Mouse (Mus musculus) heart, adult 2 months (tissue): ENCODE results near the gene Mfsd13b. TPM values are rescaled to one million over a fixed set of nuclear protein-coding genes. Genes with fewer than 3 reads are reported as not detected.

Experiments used
- DNase-seq, 2 experiments: peaks; one replicate each; pipeline ENCODE4 v3.0.0; 2021
- H3K27ac ChIP-seq: fragments of 200-600 bp; 2 replicates; pipeline ENCODE4 v1.8.1; 2022
- H3K27me3 ChIP-seq: fragments of 200-500 bp; 2 replicates; pipeline ENCODE4 v1.6.1; 2012; ENCODE audit warnings: mild to moderate bottlenecking, low read length, inconsistent platforms, mixed read lengths; ENCODE audit not compliant: control insufficient read depth, insufficient read depth
- H3K36me3 ChIP-seq: fragments of 200-500 bp; 2 replicates; pipeline ENCODE4 v1.6.1; 2012; ENCODE audit warnings: low read length, inconsistent platforms; ENCODE audit not compliant: control insufficient read depth, insufficient read depth
- H3K4me1 ChIP-seq: fragments of 200-500 bp; 2 replicates; pipeline ENCODE4 v1.6.1; 2011; ENCODE audit warnings: low read length; ENCODE audit not compliant: control insufficient read depth, insufficient read depth
- H3K4me3 ChIP-seq: fragments of 200-600 bp; 2 replicates; pipeline ENCODE4 v1.8.1; 2022
- H3K79me2 ChIP-seq: fragments of 200-500 bp; replicated peaks from 2 replicates; pipeline ENCODE4 v1.6.1; 2012; ENCODE audit warnings: mild to moderate bottlenecking, inconsistent platforms, low read length, moderate library complexity, mixed read lengths; ENCODE audit not compliant: control insufficient read depth, insufficient read depth
- H3K9ac ChIP-seq: fragments of 200-500 bp; 2 replicates; pipeline ENCODE4 v1.6.1; 2012; ENCODE audit warnings: low read depth, mild to moderate bottlenecking, control low read depth, inconsistent platforms, low read length, mixed read lengths
- CTCF ChIP-seq: fragments of 200-600 bp; IDR thresholded peaks from 2 replicates; pipeline ENCODE4 v1.8.1; 2022; ENCODE audit warnings: antibody characterized with exemption, mild to moderate bottlenecking, moderate library complexity
- EP300 ChIP-seq: fragments of 200-500 bp; IDR thresholded peaks from 2 replicates; pipeline ENCODE4 v1.6.1; 2011; ENCODE audit warnings: low read depth, low read length, control low read depth; ENCODE audit not compliant: insufficient read depth
- POLR2A ChIP-seq: fragments of 200-500 bp; IDR thresholded peaks from 2 replicates; pipeline ENCODE4 v1.6.1; 2011; ENCODE audit warnings: mild to moderate bottlenecking, low read depth, low read length, control low read depth; ENCODE audit not compliant: insufficient read depth
- WGBS: fragments of 180-500 bp; shearing (Covaris S2); methylation state at CpG from one replicate; pipeline ENCODE4 v1.1.7; 2018; 5-methylcytosine and 5-hydroxymethylcytosine counted together
- intact Hi-C: fragments of 180-260 bp; cut with DNase I; formaldehyde crosslinking; loops from one replicate; pipeline ENCODE4 v1.15.1; 2025
- long read RNA-seq: library from polyadenylated mRNA; stranded (forward); transcript quantifications from one replicate; pipeline ENCODE4 v2.0.0, GENCODE M21; 2021
- polyA plus RNA-seq: library from polyadenylated mRNA; depleted of rRNA; stranded (reverse); fragments of >200 nt; gene quantifications from 2 replicates; pipeline ENCODE4 v1.2.3, GENCODE M21; 2012; rRNA removed
- total RNA-seq, 2 experiments: library from RNA; stranded (reverse); gene quantifications; 2 replicates each; pipeline ENCODE4 v1.2.3; 2021

Mfsd13b gene
- total RNA-seq (not detected), polyA plus RNA-seq (0.47 TPM in 1 of 2 replicates, not detected in the other)
- long read RNA-seq: 0 reads

- H3K79me2 ChIP-seq: peaks cover 2% of the 10 kb centered on the region
- peak within 1 kb of the TSS; percentile 79 for H3K9ac ChIP-seq
- H3K27ac ChIP-seq: peak within 1 kb of the TSS; percentile 93
- peaks cover 5% of the 10 kb centered on the region for H3K4me1 ChIP-seq
- intact Hi-C loops: loop anchor here (2.0 to 5.0 kb wide), 3 partner anchors 52 to 145 kb away; partner anchors contain the start of genes Igsf6 and Mettl9
- under 1% methylated on average over 46 of the region's 46 CpGs for WGBS
- TF ChIP-seq EP300 (no peak), POLR2A (peak; percentile 97)
- H3K36me3 ChIP-seq: peaks cover 2% of the 10 kb centered on the region
- no peaks in the 10 kb centered on the region for H3K27me3 ChIP-seq
- H3K4me3 ChIP-seq: peak within 1 kb of the TSS; percentile 94
- peak; percentile 94 to 96 for DNase-seq
These were observed at the start of gene Mfsd13b, which contains the start of gene Cdr2 for GRCm38 (mm10) chr7:120982200-120982841. Gene Mfsd13b, plus strand, starts transcription at chr7:120982509. Gene Cdr2, minus strand, starts transcription at chr7:120982312.

GRCm38 (mm10) chr7:120933110-120933509 lies 49.2 kb upstream of the Mfsd13b start:
- H3K79me2 ChIP-seq: no peaks in the 10 kb centered on the region

GRCm38 (mm10) chr7:120933680-120934195 lies 48.6 kb upstream of the Mfsd13b start:
- Histone ChIP-seq H3K27me3 (no peaks in the 10 kb centered on the region), H3K4me1 (peaks cover 1% of the 10 kb centered on the region; the same call in 1 of the 2 replicates), H3K36me3 (no peaks in the 10 kb centered on the region), H3K79me2 (no peaks in the 10 kb centered on the region), H3K4me3 (no peak overlapping the region), H3K27ac (no peak overlapping the region), H3K9ac (no peak overlapping the region)
- intact Hi-C loops: loop anchor here (1.0 to 5.0 kb wide), 4 partner anchors 69 to 187 kb away; no protein-coding TSS in a partner anchor
- TF ChIP-seq CTCF: no peak
- no peak for TF ChIP-seq POLR2A
- no peak for TF ChIP-seq EP300
- 72% methylated on average over 5 of the region's 5 CpGs for WGBS
- no peak for DNase-seq

More at GRCm38 (mm10) chr7:120933110-120933509, 49.2 kb upstream of the Mfsd13b start:
- H3K9ac ChIP-seq: no peak overlapping the region
- H3K4me1 ChIP-seq: peaks cover 1% of the 10 kb centered on the region; the same call in 1 of the 2 replicates
- H3K36me3 ChIP-seq: no peaks in the 10 kb centered on the region
- TF ChIP-seq EP300 (no peak), CTCF (no peak), POLR2A (no peak)
- intact Hi-C loops: loop anchor here (5.0 kb wide), 2 partner anchors 69 to 144 kb away; no protein-coding TSS in a partner anchor
- no peak for DNase-seq
- no peak overlapping the region for H3K4me3 ChIP-seq
- H3K27ac ChIP-seq: no peak overlapping the region
- 91% methylated on average over 7 of the region's 7 CpGs for WGBS
- H3K27me3 ChIP-seq: no peaks in the 10 kb centered on the region

GRCm38 (mm10) chr7:120934716-120935115 lies 47.6 kb upstream of the Mfsd13b start:
- Histone ChIP-seq H3K9ac (no peak overlapping the region), H3K4me1 (peaks cover 1% of the 10 kb centered on the region; the same call in 1 of the 2 replicates), H3K27me3 (no peaks in the 10 kb centered on the region), H3K36me3 (no peaks in the 10 kb centered on the region), H3K27ac (no peak overlapping the region), H3K4me3 (no peak overlapping the region), H3K79me2 (no peaks in the 10 kb centered on the region)
- no peak for TF ChIP-seq POLR2A
- TF ChIP-seq CTCF: peak; percentile 93
- TF ChIP-seq EP300: peak; percentile 76; the same call in 1 of the 2 replicates
- 19% methylated on average over 5 of the region's 5 CpGs for whole genome bisulfite sequencing
- intact Hi-C loops: loop anchor here (1.0 to 5.0 kb wide), 5 partner anchors 68 to 628 kb away; no protein-coding TSS in a partner anchor
- peak; percentile 55 to 60 for DNase-seq

- no peak for TF ChIP-seq POLR2A
- TF ChIP-seq EP300: no peak
- TF ChIP-seq CTCF: no peak
- intact Hi-C loops: loop anchor here (5.0 kb wide), 1 partner anchor 626 kb away; no protein-coding TSS in a partner anchor
- no peaks in the 10 kb centered on the region for H3K36me3 ChIP-seq
- DNase-seq: no peak
- peaks cover 1% of the 10 kb centered on the region; the same call in 1 of the 2 replicates for H3K4me1 ChIP-seq
- H3K79me2 ChIP-seq: no peaks in the 10 kb centered on the region
- H3K4me3 ChIP-seq: no peak overlapping the region
- no peak overlapping the region for H3K27ac ChIP-seq
- H3K27me3 ChIP-seq: no peaks in the 10 kb centered on the region
- no peak overlapping the region for H3K9ac ChIP-seq
- WGBS: 81% methylated on average over 4 of the region's 4 CpGs
These were observed 45.8 kb upstream of the Mfsd13b start for GRCm38 (mm10) chr7:120936522-120936921.

GRCm38 (mm10) chr7:120938206-120938605 lies 44.1 kb upstream of the Mfsd13b start:
- Histone ChIP-seq H3K79me2 (no peaks in the 10 kb centered on the region), H3K4me1 (no peaks in the 10 kb centered on the region), H3K4me3 (no peak overlapping the region), H3K9ac (no peak overlapping the region), H3K27me3 (no peaks in the 10 kb centered on the region), H3K27ac (no peak overlapping the region), H3K36me3 (no peaks in the 10 kb centered on the region)
- TF ChIP-seq CTCF (no peak), EP300 (no peak)
- intact Hi-C loops: loop anchor here (5.0 kb wide), 1 partner anchor 624 kb away; no protein-coding TSS in a partner anchor
- WGBS: 78% methylated on average over 9 of the region's 9 CpGs
- no peak for DNase-seq
